Mouse (Mus musculus) lung, postnatal 0 days (tissue): ENCODE measurements at regions not wholly inside any gene's neighbourhood (a gene's known extent, or its start where the extent isn't known, plus 50 kb on each side); places are given as distances from the start of the nearest gene placed in this dataset.
A peak's percentile ranks its signal among the peaks of the same experiment; 100 is the strongest.

Experiments used
- ATAC-seq: fragments of 200-750 bp; cut with Nextera tagmentation; 2 replicates; pipeline ENCODE4 v1.8.0; 2017; ENCODE audit warnings: moderate library complexity
- DNase-seq: peaks from one replicate; pipeline ENCODE4 v3.0.0-alpha.2; 2016; ENCODE audit warnings: low spot score
- H3K27ac ChIP-seq: fragments of 300-500 bp; sonication (generic); 2 replicates; pipeline ENCODE4 v1.5.1; 2014; ENCODE audit warnings: antibody characterized with exemption, mild to moderate bottlenecking, low read length, mixed read lengths
- H3K27me3 ChIP-seq: fragments of 300-500 bp; sonication (generic); replicated peaks from 2 replicates; pipeline ENCODE4 v1.6.1; 2014; ENCODE audit warnings: low read length, mixed read lengths; ENCODE audit not compliant: insufficient read depth
- H3K36me3 ChIP-seq: fragments of 300-500 bp; sonication (generic); 2 replicates; pipeline ENCODE4 v1.6.1; 2014; ENCODE audit warnings: low read length, mixed read lengths; ENCODE audit not compliant: insufficient read depth
- H3K4me1 ChIP-seq: fragments of 300-500 bp; sonication (generic); 2 replicates; pipeline ENCODE4 v1.6.1; 2014; ENCODE audit warnings: antibody characterized with exemption, low read depth, low read length, mixed read lengths; ENCODE audit not compliant: insufficient read depth
- H3K4me2 ChIP-seq: fragments of 300-500 bp; sonication (generic); replicated peaks from 2 replicates; pipeline ENCODE4 v1.6.1; 2014; ENCODE audit warnings: low read depth, mild to moderate bottlenecking, low read length, moderate library complexity, mixed read lengths
- H3K4me3 ChIP-seq: fragments of 300-500 bp; sonication (generic); 2 replicates; pipeline ENCODE4 v1.5.1; 2014; ENCODE audit warnings: low read depth, low read length
- H3K9ac ChIP-seq: fragments of 300-500 bp; sonication (generic); replicated peaks from 2 replicates; pipeline ENCODE4 v1.6.1; 2014; ENCODE audit warnings: low read depth, mild to moderate bottlenecking
- H3K9me3 ChIP-seq: fragments of 300-500 bp; sonication (generic); 2 replicates; pipeline ENCODE4 v1.6.1; 2016; ENCODE audit warnings: low read length, mixed read lengths
- CTCF ChIP-seq: IDR thresholded peaks from 2 replicates; pipeline ENCODE4 v1.5.1; 2016; ENCODE audit warnings: antibody characterized with exemption, mild to moderate bottlenecking
- EP300 ChIP-seq: IDR thresholded peaks from 2 replicates; pipeline ENCODE4 v1.6.1; 2016; ENCODE audit warnings: antibody characterized with exemption, mild to moderate bottlenecking, control low read depth
- WGBS: fragments of 180-500 bp; shearing (Covaris S2); extraction: QIAGEN DNeasy Blood & Tissue Kit; methylation state at CpG from one replicate; pipeline ENCODE4 v1.1.7; 2014; 5-methylcytosine and 5-hydroxymethylcytosine counted together

GRCm38 (mm10) chr5:4591721-4592120 is 166.1 kb downstream of the Fzd1 start:
- no peaks in the 10 kb centered on the region for H3K9me3 ChIP-seq
- WGBS: 26% methylated on average over 1 of the region's 1 CpGs
- H3K4me1 ChIP-seq: no peaks in the 10 kb centered on the region
- peak overlapping the region; percentile 11; the same call in 1 of the 2 replicates for H3K27ac ChIP-seq
- H3K27me3 ChIP-seq: no peaks in the 10 kb centered on the region
- TF ChIP-seq CTCF: no peak
- 0 out of 2 replicates have a peak, but pooled peaks have one; percentile 30 for TF ChIP-seq EP300
- H3K9ac ChIP-seq: no peak overlapping the region
- DNase-seq: peak; percentile 79
- no peak overlapping the region for H3K4me2 ChIP-seq
- no peaks in the 10 kb centered on the region for H3K36me3 ChIP-seq
- no peak overlapping the region for H3K4me3 ChIP-seq
- ATAC-seq: peak; percentile 40; the same call in 1 of the 2 replicates

GRCm38 (mm10) chr5:4582702-4583475 is 174.9 kb downstream of the Fzd1 start:
- Histone ChIP-seq H3K9me3 (no peaks in the 10 kb centered on the region), H3K4me3 (no peak overlapping the region), H3K4me2 (no peak overlapping the region), H3K4me1 (no peaks in the 10 kb centered on the region), H3K36me3 (no peaks in the 10 kb centered on the region), H3K27me3 (no peaks in the 10 kb centered on the region), H3K9ac (no peak overlapping the region), H3K27ac (no peak overlapping the region)
- DNase-seq: no peak
- WGBS: 90% methylated on average over 1 of the region's 1 CpGs
- ATAC-seq: no peak
- TF ChIP-seq EP300 (no peak), CTCF (no peak)

- Histone ChIP-seq H3K4me3 (no peak overlapping the region), H3K27me3 (no peaks in the 10 kb centered on the region), H3K27ac (no peak overlapping the region), H3K9me3 (no peaks in the 10 kb centered on the region), H3K36me3 (no peaks in the 10 kb centered on the region), H3K4me2 (no peak overlapping the region), H3K4me1 (no peaks in the 10 kb centered on the region), H3K9ac (no peak overlapping the region)
- TF ChIP-seq EP300 (no peak), CTCF (no peak)
- no peak for ATAC-seq
- WGBS: 68% methylated on average over 8 of the region's 8 CpGs
- DNase-seq: no peak
Observed at GRCm38 (mm10) chr5:4580185-4580839, 177.5 kb downstream of the Fzd1 start.

GRCm38 (mm10) chr5:4578856-4579255 is 179.0 kb downstream of the Fzd1 start:
- Histone ChIP-seq H3K9me3 (no peaks in the 10 kb centered on the region), H3K27me3 (no peaks in the 10 kb centered on the region), H3K36me3 (no peaks in the 10 kb centered on the region), H3K27ac (no peak overlapping the region), H3K4me2 (no peak overlapping the region), H3K4me1 (no peaks in the 10 kb centered on the region), H3K9ac (no peak overlapping the region), H3K4me3 (no peak overlapping the region)
- WGBS: 43% methylated on average over 3 of the region's 3 CpGs
- DNase-seq (no peak), ATAC-seq (no peak)
- TF ChIP-seq EP300 (no peak), CTCF (no peak)

- Histone ChIP-seq H3K9ac (no peak overlapping the region), H3K27me3 (no peaks in the 10 kb centered on the region), H3K27ac (no peak overlapping the region), H3K4me3 (no peak overlapping the region), H3K4me2 (no peak overlapping the region), H3K9me3 (no peaks in the 10 kb centered on the region), H3K36me3 (no peaks in the 10 kb centered on the region), H3K4me1 (no peaks in the 10 kb centered on the region)
- TF ChIP-seq EP300 (no peak), CTCF (no peak)
- 84% methylated on average over 6 of the region's 6 CpGs for WGBS
- DNase-seq (no peak), ATAC-seq (no peak)
Observed at GRCm38 (mm10) chr5:4577179-4577578, 180.7 kb downstream of the Fzd1 start.

GRCm38 (mm10) chr5:4563862-4564261 is 194.0 kb downstream of the Fzd1 start:
- WGBS: 38% methylated on average over 6 of the region's 6 CpGs
- Histone ChIP-seq H3K27me3 (no peaks in the 10 kb centered on the region), H3K9me3 (no peaks in the 10 kb centered on the region), H3K4me3 (no peak overlapping the region), H3K9ac (no peak overlapping the region), H3K4me1 (no peaks in the 10 kb centered on the region), H3K4me2 (no peak overlapping the region), H3K36me3 (no peaks in the 10 kb centered on the region), H3K27ac (no peak overlapping the region)
- TF ChIP-seq CTCF: no peak
- no peak for TF ChIP-seq EP300
- ATAC-seq (no peak), DNase-seq (no peak)
